Mouse (Mus musculus): ENCODE data around the gene Hist1h3e. TPM values are rescaled to one million over a fixed set of nuclear protein-coding genes. Genes with fewer than 3 reads are reported as not detected.
"Not testable (repeated sequence)": the region's sequence is repeated elsewhere in the genome, so short reads cannot be mapped to it uniquely, and the experiment has no call there.

Hist1h3e gene
- polyA plus RNA-seq, 1 experiment from 2014 or later = 7.0 TPM

GRCm38 (mm10) chr13:23577835-23578234 lies 15.7 kb upstream of the Hist1h3e start:
- no peak for ATAC-seq (ENCODE audit: low FRiP score, low read depth)

GRCm38 (mm10) chr13:23576906-23577639 lies 14.9 kb upstream of the Hist1h3e start:
- no peaks in the 10 kb centered on the region for H3K9me3 ChIP-seq
- H3K9ac ChIP-seq (replicated peaks) = peak overlapping the region; percentile 75
- H3K4me1 ChIP-seq = peaks cover 30% of the 10 kb centered on the region
- peak overlapping the region; percentile 66 for H3K4me2 ChIP-seq (replicated peaks)
- 51% methylated on average over 6 of the region's 6 CpGs for WGBS
- H3K36me3 ChIP-seq = no peaks in the 10 kb centered on the region
- peak overlapping the region; percentile 47 for H3K4me3 ChIP-seq
- H3K27me3 ChIP-seq = no peaks in the 10 kb centered on the region
- H3K27ac ChIP-seq (replicated peaks) = peak overlapping the region; percentile 80
- ATAC-seq (ENCODE audit: low FRiP score, low read depth) = no peak

More at GRCm38 (mm10) chr13:23577835-23578234, 15.7 kb upstream of the Hist1h3e start:
- Histone ChIP-seq H3K9me3 (no peaks in the 10 kb centered on the region), H3K4me2 (replicated peaks) (no peak overlapping the region), H3K4me1 (peaks cover 32% of the 10 kb centered on the region), H3K4me3 (no peak overlapping the region), H3K27ac (replicated peaks) (no peak overlapping the region), H3K36me3 (no peaks in the 10 kb centered on the region), H3K9ac (replicated peaks) (no peak overlapping the region), H3K27me3 (no peaks in the 10 kb centered on the region)
- WGBS = 90% methylated on average over 1 of the region's 1 CpGs

- no peaks in the 10 kb centered on the region for H3K9me3 ChIP-seq
- peak overlapping the region; percentile 66 for H3K4me2 ChIP-seq (replicated peaks)
- peak overlapping the region; percentile 75 for H3K9ac ChIP-seq (replicated peaks)
- no peaks in the 10 kb centered on the region for H3K27me3 ChIP-seq
- no peak for ATAC-seq (ENCODE audit: low FRiP score, low read depth)
- H3K4me3 ChIP-seq = peak overlapping the region; percentile 47
- peak overlapping the region; percentile 80 for H3K27ac ChIP-seq (replicated peaks)
- H3K36me3 ChIP-seq = no peaks in the 10 kb centered on the region
- 2% methylated on average over 7 of the region's 7 CpGs for WGBS
- H3K4me1 ChIP-seq = peaks cover 29% of the 10 kb centered on the region
These were observed 14.2 kb upstream of the Hist1h3e start for GRCm38 (mm10) chr13:23576351-23576881.

GRCm38 (mm10) chr13:23575864-23576313 lies 13.7 kb upstream of the Hist1h3e start:
- H3K27me3 ChIP-seq; H3K9me3 ChIP-seq; H3K36me3 ChIP-seq; ATAC-seq (ENCODE audit: low FRiP score, low read depth): not testable (repeated sequence)
- Histone ChIP-seq H3K4me3 (peak overlapping the region; percentile 47), H3K9ac (replicated peaks) (peak overlapping the region; percentile 75), H3K4me2 (replicated peaks) (peak overlapping the region; percentile 66), H3K27ac (replicated peaks) (peak overlapping the region; percentile 80), H3K4me1 (peaks cover 29% of the 10 kb centered on the region)
- WGBS = under 1% methylated on average over 9 of the region's 40 CpGs

GRCm38 (mm10) chr13:23575271-23575851 lies 13.2 kb upstream of the Hist1h3e start, which contains the start of gene Hist1h3d:
Gene Hist1h3d (plus strand): TSS chr13:23575763.
- Histone ChIP-seq H3K4me1 (peaks cover 29% of the 10 kb centered on the region), H3K9ac (replicated peaks) (peak within 1 kb of the TSS; percentile 75)
- WGBS = under 1% methylated on average over 18 of the region's 18 CpGs

GRCm38 (mm10) chr13:23574546-23575170 lies 12.5 kb upstream of the Hist1h3e start:
- WGBS = under 1% methylated on average over 10 of the region's 39 CpGs
- H3K9me3 ChIP-seq; ATAC-seq (ENCODE audit: low FRiP score, low read depth); H3K27me3 ChIP-seq; H3K36me3 ChIP-seq: not testable (repeated sequence)
- Histone ChIP-seq H3K4me1 (peaks cover 32% of the 10 kb centered on the region), H3K27ac (replicated peaks) (peak overlapping the region; percentile 87), H3K9ac (replicated peaks) (0 out of 2 replicates have a peak overlapping the region, but pooled peaks have one; percentile 46), H3K4me2 (replicated peaks) (peak overlapping the region; percentile 68), H3K4me3 (peak overlapping the region; percentile 47)

More at GRCm38 (mm10) chr13:23575271-23575851, 13.2 kb upstream of the Hist1h3e start, which contains the start of gene Hist1h3d:
- no peaks in the 10 kb centered on the region for H3K27me3 ChIP-seq
- no peaks in the 10 kb centered on the region for H3K36me3 ChIP-seq
- peak within 1 kb of the TSS; percentile 47 for H3K4me3 ChIP-seq
- ATAC-seq (ENCODE audit: low FRiP score, low read depth) = peak; percentile 59
- H3K27ac ChIP-seq (replicated peaks) = peak within 1 kb of the TSS; percentile 87
- H3K4me2 ChIP-seq (replicated peaks) = peak within 1 kb of the TSS; percentile 66
- H3K9me3 ChIP-seq = no peaks in the 10 kb centered on the region

GRCm38 (mm10) chr13:23573898-23574524 lies 11.8 kb upstream of the Hist1h3e start, which contains the start of the genes Hist1h2bf and Hist1h2ad:
Gene Hist1h2bf (minus strand): TSS chr13:23574196.
Gene Hist1h2ad (plus strand): TSS chr13:23574381.
- Histone ChIP-seq H3K4me2 (replicated peaks) (peak within 1 kb of the TSS; percentile 68), H3K27ac (replicated peaks) (peak within 1 kb of the TSS; percentile 87), H3K4me1 (peaks cover 32% of the 10 kb centered on the region), H3K4me3 (peak within 1 kb of the TSS; percentile 47), H3K9ac (replicated peaks) (peak within 1 kb of the TSS; percentile 46; the same call in 1 of the 2 replicates)
- not testable (repeated sequence) for H3K36me3 ChIP-seq, H3K9me3 ChIP-seq, H3K27me3 ChIP-seq
- under 1% methylated on average over 42 of the region's 42 CpGs for WGBS
- peak; percentile 89 for ATAC-seq (ENCODE audit: low FRiP score, low read depth)

- H3K9ac ChIP-seq (replicated peaks) = peak overlapping the region; percentile 16; the same call in 1 of the 2 replicates
- not testable (repeated sequence) for H3K36me3 ChIP-seq; ATAC-seq (ENCODE audit: low FRiP score, low read depth); H3K27me3 ChIP-seq; H3K9me3 ChIP-seq
- 9% methylated on average over 20 of the region's 20 CpGs for WGBS
- H3K4me3 ChIP-seq = peak overlapping the region; percentile 45
- H3K4me2 ChIP-seq (replicated peaks) = peak overlapping the region; percentile 68
- H3K4me1 ChIP-seq = peaks cover 32% of the 10 kb centered on the region
- H3K27ac ChIP-seq (replicated peaks) = peak overlapping the region; percentile 96
These were observed 11.1 kb upstream of the Hist1h3e start for GRCm38 (mm10) chr13:23573034-23573897.

- Histone ChIP-seq H3K4me3 (peak overlapping the region; percentile 45), H3K27ac (replicated peaks) (peak overlapping the region; percentile 96), H3K27me3 (no peaks in the 10 kb centered on the region), H3K9ac (replicated peaks) (peak overlapping the region; percentile 72), H3K4me1 (peaks cover 32% of the 10 kb centered on the region), H3K36me3 (no peaks in the 10 kb centered on the region), H3K4me2 (replicated peaks) (peak overlapping the region; percentile 68), H3K9me3 (no peaks in the 10 kb centered on the region)
- ATAC-seq (ENCODE audit: low FRiP score, low read depth) = no peak
- WGBS = 35% methylated on average over 2 of the region's 2 CpGs
These were observed 10.3 kb upstream of the Hist1h3e start for GRCm38 (mm10) chr13:23572218-23573033.
